Mouse (Mus musculus) olfactory bulb, adult 2 months (tissue): ENCODE data around the gene Tspan9.

ENCODE experiments used
- CTCF ChIP-seq: fragments of 200-500 bp; IDR thresholded peaks from 2 replicates; pipeline ENCODE4 v1.5.1; 2012; ENCODE audit warnings: low read depth, mild to moderate bottlenecking, low read length, moderate library complexity; ENCODE audit not compliant: insufficient read depth
- POLR2A ChIP-seq: fragments of 200-500 bp; IDR thresholded peaks from 2 replicates; pipeline ENCODE4 v1.6.1; 2012; ENCODE audit warnings: mild to moderate bottlenecking, low read depth, low read length, moderate library complexity; ENCODE audit not compliant: insufficient read depth

- no peak for TF ChIP-seq POLR2A
- TF ChIP-seq CTCF: no peak
Observed at GRCm38 (mm10) chr6:127916993-127917392, 226.4 kb downstream of the Tspan9 start.
